Mouse (Mus musculus) lung, embryonic 14.5 days (tissue): ENCODE results near the gene Grb10. TPM values are rescaled to one million over a fixed set of nuclear protein-coding genes. Genes with fewer than 3 reads are reported as not detected.

ENCODE experiments used
- ATAC-seq: fragments of 200-750 bp; cut with Nextera tagmentation; 2 replicates; pipeline ENCODE4 v1.8.0; 2017; ENCODE audit warnings: mild to moderate bottlenecking, moderate TSS enrichment, moderate library complexity; ENCODE audit not compliant: insufficient read depth
- DNase-seq: peaks from one replicate; pipeline ENCODE4 v3.0.0-alpha.2; 2015
- H3K27ac ChIP-seq: fragments of 300-500 bp; sonication (generic); 2 replicates; pipeline ENCODE4 v1.5.1; 2014; ENCODE audit warnings: low read depth, mild to moderate bottlenecking, moderate library complexity
- H3K27me3 ChIP-seq: fragments of 300-500 bp; sonication (generic); 2 replicates; pipeline ENCODE4 v1.6.1; 2014; ENCODE audit warnings: low read length, control low read depth; ENCODE audit not compliant: insufficient read depth
- H3K36me3 ChIP-seq: fragments of 300-500 bp; sonication (generic); 2 replicates; pipeline ENCODE4 v1.6.1; 2014; ENCODE audit warnings: control low read depth; ENCODE audit not compliant: insufficient read depth
- H3K4me1 ChIP-seq: fragments of 300-500 bp; sonication (generic); 2 replicates; pipeline ENCODE4 v1.6.1; 2014; ENCODE audit warnings: antibody characterized with exemption, control low read depth; ENCODE audit not compliant: insufficient read depth
- H3K4me2 ChIP-seq: fragments of 300-500 bp; sonication (generic); 2 replicates; pipeline ENCODE4 v1.6.1; 2014; ENCODE audit warnings: mild to moderate bottlenecking
- H3K4me3 ChIP-seq: fragments of 300-500 bp; sonication (generic); 2 replicates; pipeline ENCODE4 v1.5.1; 2014; ENCODE audit warnings: low read depth, low read length
- H3K9ac ChIP-seq: fragments of 300-500 bp; sonication (generic); 2 replicates; pipeline ENCODE4 v1.6.1; 2014
- H3K9me3 ChIP-seq: fragments of 300-500 bp; sonication (generic); 2 replicates; pipeline ENCODE4 v1.6.1; 2016; ENCODE audit warnings: low read depth, low read length, control low read depth
- CTCF ChIP-seq: IDR thresholded peaks from 2 replicates; pipeline ENCODE4 v1.5.1; 2016; ENCODE audit warnings: antibody characterized with exemption, low read depth
- WGBS: fragments of 180-500 bp; shearing (Covaris S2); extraction: QIAGEN DNeasy Blood & Tissue Kit; methylation state at CpG from one replicate; pipeline ENCODE4 v1.1.7; 2014; 5-methylcytosine and 5-hydroxymethylcytosine counted together
- polyA plus RNA-seq: library from polyadenylated mRNA; unstranded; fragments of >200 nt; fragmentation: Nextera tagmentation; extraction: Ambion mirVana; gene quantifications from 2 replicates; pipeline ENCODE4 v1.2.1, GENCODE M21; 2014

Gene Grb10
- polyA plus RNA-seq, 1 experiment from 2014 or later = 313 TPM

DNA sequence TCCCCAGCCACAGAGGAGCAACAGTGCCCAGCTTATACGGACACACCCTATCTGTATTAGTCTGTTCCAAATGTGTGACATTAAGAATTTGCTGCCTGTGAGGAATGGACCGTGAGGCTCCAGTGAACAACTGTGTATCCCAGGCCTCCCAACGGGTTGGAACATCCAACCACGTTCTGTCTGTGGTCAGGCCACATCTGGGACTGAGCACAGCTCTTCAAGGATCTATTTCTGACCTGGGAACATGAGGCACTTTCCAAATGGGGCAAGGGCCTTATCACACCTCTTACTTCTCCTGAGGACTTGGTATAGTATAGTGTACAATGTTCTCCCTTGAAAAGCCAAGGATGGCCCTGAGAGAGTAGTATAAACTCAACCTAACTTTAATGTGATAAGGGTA lies 19.9 kb downstream of the Grb10 start:
- no peak for TF ChIP-seq CTCF
- Histone ChIP-seq H3K9me3 (peaks cover 1% of the 10 kb centered on the region; the same call in 1 of the 2 replicates), H3K4me3 (no peak overlapping the region), H3K36me3 (peaks cover 41% of the 10 kb centered on the region), H3K4me1 (no peaks in the 10 kb centered on the region), H3K27me3 (peaks cover 39% of the 10 kb centered on the region), H3K27ac (no peak overlapping the region), H3K4me2 (no peak overlapping the region), H3K9ac (no peak overlapping the region)
- ATAC-seq (no peak), DNase-seq (no peak)
- WGBS = 80% methylated on average over 4 of the region's 4 CpGs

DNA sequence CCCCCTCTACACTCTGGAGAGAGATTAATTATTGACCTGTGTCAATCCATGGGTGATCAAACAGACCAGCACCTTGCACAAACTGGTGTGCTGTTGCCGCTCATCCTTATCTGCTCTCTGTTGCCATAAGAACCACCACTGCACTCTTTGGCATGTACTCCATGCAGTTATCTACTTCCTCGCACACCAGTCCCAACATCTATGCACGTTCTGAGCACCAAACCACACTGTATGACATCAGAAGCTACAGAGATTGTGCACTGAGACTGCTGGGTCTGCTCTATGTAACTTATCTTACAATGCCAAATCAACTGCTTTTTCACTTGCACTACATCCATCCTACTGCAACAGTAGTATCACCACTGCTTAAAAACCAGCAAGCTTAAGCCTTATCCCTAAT lies 28.4 kb downstream of the Grb10 start:
- TF ChIP-seq CTCF = no peak
- Histone ChIP-seq H3K4me2 (no peak overlapping the region), H3K9ac (no peak overlapping the region), H3K27me3 (no peaks in the 10 kb centered on the region), H3K4me1 (no peaks in the 10 kb centered on the region), H3K4me3 (no peak overlapping the region), H3K9me3 (no peaks in the 10 kb centered on the region; the same call in 1 of the 2 replicates), H3K27ac (no peak overlapping the region), H3K36me3 (peaks cover 15% of the 10 kb centered on the region; the same call in 1 of the 2 replicates)
- DNase-seq (no peak), ATAC-seq (peak; percentile 17; the same call in 1 of the 2 replicates)
- 67% methylated on average over 3 of the region's 3 CpGs for WGBS

DNA sequence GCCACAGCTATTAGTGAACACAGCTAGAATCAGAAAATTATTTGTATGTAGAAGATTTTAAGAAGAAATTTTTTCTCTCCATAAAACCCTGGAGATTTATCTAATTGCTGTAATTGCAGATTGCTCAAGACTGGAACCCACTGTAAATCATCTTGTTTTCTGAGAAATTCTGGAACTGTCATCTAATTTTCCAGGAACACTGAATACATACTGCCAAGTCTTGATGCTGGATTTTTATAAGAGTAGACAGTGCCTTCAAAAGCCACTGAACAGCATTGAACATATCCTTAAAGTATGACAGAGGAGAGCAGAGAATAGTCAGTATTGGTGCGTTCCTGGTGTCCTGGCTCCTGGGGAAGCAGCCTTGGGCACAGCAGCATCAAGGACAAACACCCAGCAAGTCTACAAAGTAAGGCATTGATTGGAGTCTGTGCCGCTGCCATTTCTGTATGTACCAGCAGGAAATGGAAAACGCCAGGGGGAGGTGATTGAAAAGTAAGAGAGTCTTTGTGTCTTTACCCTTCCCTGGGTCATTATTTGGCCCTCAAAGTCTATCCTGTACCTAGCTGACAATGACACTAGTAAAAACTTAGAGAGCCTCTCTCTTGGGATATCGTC lies 38.1 kb downstream of the Grb10 start:
- DNase-seq = no peak
- H3K4me2 ChIP-seq = no peak overlapping the region
- H3K4me3 ChIP-seq = no peak overlapping the region
- no peak for TF ChIP-seq CTCF
- no peak overlapping the region for H3K27ac ChIP-seq
- no peak for ATAC-seq
- no peaks in the 10 kb centered on the region for H3K27me3 ChIP-seq
- H3K9ac ChIP-seq = no peak overlapping the region
- 75% methylated on average over 4 of the region's 4 CpGs for WGBS
- no peaks in the 10 kb centered on the region for H3K9me3 ChIP-seq
- peaks cover 18% of the 10 kb centered on the region for H3K36me3 ChIP-seq
- no peaks in the 10 kb centered on the region for H3K4me1 ChIP-seq

DNA sequence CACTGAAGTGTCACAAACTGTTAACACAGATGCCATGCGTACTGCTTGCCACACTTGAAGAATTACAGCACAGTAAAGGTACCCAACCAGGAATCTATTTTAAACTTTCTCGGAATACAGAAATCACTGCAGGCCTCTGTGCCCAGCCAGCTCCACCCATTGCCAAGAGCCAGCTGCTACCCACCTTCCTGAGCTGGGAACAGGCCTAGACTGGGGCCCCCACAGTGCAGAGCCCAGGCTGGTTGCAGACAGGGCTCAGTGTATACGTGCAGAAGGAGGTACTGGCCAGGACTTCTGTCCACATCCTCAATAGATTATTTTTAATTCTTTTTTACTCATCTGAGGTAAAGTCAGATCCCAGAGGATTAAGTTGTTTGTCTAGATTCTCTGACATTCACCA lies 39.6 kb downstream of the Grb10 start:
- DNase-seq (no peak), ATAC-seq (no peak)
- H3K9me3 ChIP-seq = no peaks in the 10 kb centered on the region

DNA sequence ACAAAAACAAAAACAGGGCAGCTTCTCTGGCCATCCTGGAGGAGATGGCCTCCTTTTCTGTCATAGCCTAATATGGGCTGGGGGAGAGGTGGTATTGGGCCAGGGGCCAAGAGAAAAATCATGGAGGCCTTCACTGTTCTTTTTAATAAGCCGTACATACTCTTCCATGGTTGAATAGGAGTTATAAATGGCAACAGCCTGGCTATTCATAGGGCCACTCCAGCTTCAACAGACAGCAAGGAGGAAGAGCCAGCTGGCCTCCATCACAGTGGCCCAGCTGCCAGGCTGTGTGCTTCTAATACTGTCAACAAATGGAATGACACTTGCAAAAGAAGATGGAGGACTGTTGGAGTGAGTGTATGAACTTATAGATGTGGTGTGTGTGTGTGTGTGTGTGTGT lies 41.4 kb downstream of the Grb10 start:
- DNase-seq (peak; percentile 53), ATAC-seq (peak; percentile 80)
- no peak for TF ChIP-seq CTCF

More for the DNA sequence above, 39.6 kb downstream of the Grb10 start:
- no peaks in the 10 kb centered on the region for H3K4me1 ChIP-seq
- H3K36me3 ChIP-seq = peaks cover 17% of the 10 kb centered on the region
- no peak overlapping the region for H3K27ac ChIP-seq
- no peak overlapping the region for H3K4me3 ChIP-seq
- 80% methylated on average over 3 of the region's 3 CpGs for WGBS
- H3K9ac ChIP-seq = no peak overlapping the region
- no peaks in the 10 kb centered on the region for H3K27me3 ChIP-seq
- no peak overlapping the region for H3K4me2 ChIP-seq
- no peak for TF ChIP-seq CTCF

DNA sequence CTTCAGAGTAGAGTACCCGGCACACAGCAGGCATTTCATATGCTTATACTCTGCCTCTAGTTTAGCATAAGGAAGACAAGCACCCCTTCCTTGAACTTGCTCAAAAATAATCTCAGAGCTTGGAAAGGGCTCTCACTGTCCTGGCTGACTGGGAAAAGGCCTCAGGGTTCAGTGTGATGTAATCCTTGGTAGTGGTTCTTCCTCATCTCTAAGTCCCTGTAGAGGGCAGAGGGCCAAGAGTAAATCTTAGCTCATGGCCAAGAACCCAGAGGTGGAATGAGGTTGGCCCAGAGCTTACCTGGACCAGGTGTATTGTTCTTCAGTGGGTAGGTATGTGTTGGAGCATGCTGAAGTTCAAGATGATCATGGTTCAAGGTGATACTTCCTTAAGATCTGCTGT lies 43.1 kb downstream of the Grb10 start:
- DNase-seq = no peak
- Histone ChIP-seq H3K4me3 (no peak overlapping the region), H3K36me3 (peaks cover 18% of the 10 kb centered on the region; the same call in 1 of the 2 replicates), H3K9ac (no peak overlapping the region), H3K4me1 (no peaks in the 10 kb centered on the region), H3K27me3 (no peaks in the 10 kb centered on the region), H3K27ac (no peak overlapping the region), H3K4me2 (no peak overlapping the region), H3K9me3 (no peaks in the 10 kb centered on the region)
- WGBS = 84% methylated on average over 1 of the region's 1 CpGs
- no peak for ATAC-seq
- no peak for TF ChIP-seq CTCF

More for the DNA sequence above, 41.4 kb downstream of the Grb10 start:
- no peak overlapping the region for H3K27ac ChIP-seq
- H3K9me3 ChIP-seq = no peaks in the 10 kb centered on the region
- no peaks in the 10 kb centered on the region for H3K4me1 ChIP-seq
- 29% methylated on average over 1 of the region's 1 CpGs for WGBS
- no peaks in the 10 kb centered on the region for H3K27me3 ChIP-seq
- no peak overlapping the region for H3K4me2 ChIP-seq
- H3K4me3 ChIP-seq = no peak overlapping the region
- H3K36me3 ChIP-seq = peaks cover 21% of the 10 kb centered on the region
- no peak overlapping the region for H3K9ac ChIP-seq

DNA sequence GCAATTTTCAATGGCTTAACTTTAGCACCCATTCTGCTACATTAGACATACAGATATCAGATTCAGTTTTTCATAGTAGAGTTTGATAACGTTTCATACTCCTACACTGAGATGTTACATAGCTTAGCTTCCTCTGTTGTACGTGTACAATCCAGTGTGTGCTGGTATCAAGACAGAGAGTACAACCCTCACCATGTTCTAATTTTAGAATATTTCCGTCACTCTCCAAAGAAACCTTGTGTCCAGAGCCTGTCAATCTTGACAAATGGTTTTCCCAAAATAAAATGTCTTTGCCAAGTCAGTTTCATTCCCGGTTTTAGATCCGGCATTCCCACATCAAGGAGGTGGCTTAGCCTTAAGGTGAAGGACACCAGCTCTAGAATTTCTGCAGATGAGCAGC lies 44.7 kb downstream of the Grb10 start:
- DNase-seq (no peak), ATAC-seq (no peak)
- Histone ChIP-seq H3K27me3 (no peaks in the 10 kb centered on the region), H3K27ac (no peak overlapping the region), H3K4me3 (no peak overlapping the region), H3K36me3 (peaks cover 18% of the 10 kb centered on the region; the same call in 1 of the 2 replicates), H3K9me3 (no peaks in the 10 kb centered on the region), H3K4me2 (no peak overlapping the region), H3K9ac (no peak overlapping the region), H3K4me1 (no peaks in the 10 kb centered on the region)
- WGBS = 71% methylated on average over 5 of the region's 5 CpGs
- no peak for TF ChIP-seq CTCF

DNA sequence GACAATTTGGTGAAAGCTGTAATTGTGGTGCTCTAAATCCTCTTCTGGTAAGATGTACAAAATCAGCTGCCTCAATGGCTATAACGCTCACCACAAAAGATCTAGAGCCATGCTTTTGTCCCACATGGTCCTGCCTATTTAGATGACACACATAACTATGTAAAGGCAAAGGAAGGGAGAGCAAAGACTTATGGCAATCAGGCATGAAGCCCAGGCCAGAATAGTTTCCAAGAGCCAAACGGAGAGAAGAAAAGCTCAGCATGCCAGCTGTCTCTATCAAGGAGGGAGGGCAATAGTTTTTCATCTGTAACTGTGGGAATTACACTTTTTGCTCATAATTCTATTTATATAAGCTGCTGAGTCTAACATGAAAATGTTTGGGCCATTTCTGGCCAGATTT lies 45.3 kb downstream of the Grb10 start:
- Histone ChIP-seq H3K9ac (no peak overlapping the region), H3K27ac (no peak overlapping the region), H3K36me3 (peaks cover 18% of the 10 kb centered on the region; the same call in 1 of the 2 replicates), H3K4me3 (no peak overlapping the region), H3K9me3 (no peaks in the 10 kb centered on the region), H3K27me3 (no peaks in the 10 kb centered on the region), H3K4me2 (no peak overlapping the region), H3K4me1 (no peaks in the 10 kb centered on the region)
- 68% methylated on average over 2 of the region's 2 CpGs for WGBS
- ATAC-seq (no peak), DNase-seq (peak; percentile 19)
- no peak for TF ChIP-seq CTCF
